Mouse (Mus musculus) neural tube, embryonic 14.5 days (tissue): ENCODE data around the gene Olfr1270. TPM values are rescaled to one million over a fixed set of nuclear protein-coding genes. Genes with fewer than 3 reads are reported as not detected.
"Not testable (repeated sequence)": the region's sequence is repeated elsewhere in the genome, so short reads cannot be mapped to it uniquely, and the experiment has no call there.

Experiments used
- ATAC-seq: fragments of 200-750 bp; cut with Nextera tagmentation; 2 replicates; pipeline ENCODE4 v1.8.0; 2017; ENCODE audit warnings: low read depth, mild to moderate bottlenecking, moderate TSS enrichment, moderate library complexity
- H3K27ac ChIP-seq: fragments of 300-500 bp; sonication (generic); 2 replicates; pipeline ENCODE4 v1.5.1; 2014; ENCODE audit warnings: low read depth, mild to moderate bottlenecking, control low read depth, low read length, moderate library complexity, mixed read lengths
- H3K27me3 ChIP-seq: fragments of 300-500 bp; sonication (generic); 2 replicates; pipeline ENCODE4 v1.6.1; 2014; ENCODE audit warnings: low read length; ENCODE audit not compliant: control insufficient read depth, insufficient read depth
- H3K36me3 ChIP-seq: fragments of 300-500 bp; sonication (generic); 2 replicates; pipeline ENCODE4 v1.6.1; 2014; ENCODE audit warnings: low read length, mixed read lengths; ENCODE audit not compliant: control insufficient read depth, insufficient read depth
- H3K4me1 ChIP-seq: fragments of 300-500 bp; sonication (generic); 2 replicates; pipeline ENCODE4 v1.6.1; 2014; ENCODE audit warnings: low read length; ENCODE audit not compliant: control insufficient read depth, insufficient read depth
- H3K4me2 ChIP-seq: fragments of 300-500 bp; sonication (generic); 2 replicates; pipeline ENCODE4 v1.6.1; 2014; ENCODE audit warnings: mild to moderate bottlenecking, low read depth, low read length, control low read depth
- H3K4me3 ChIP-seq: fragments of 300-500 bp; sonication (generic); 2 replicates; pipeline ENCODE4 v1.5.1; 2014; ENCODE audit warnings: low read depth, low read length, control low read depth, mixed read lengths
- H3K9ac ChIP-seq: fragments of 300-500 bp; sonication (generic); replicated peaks from 2 replicates; pipeline ENCODE4 v1.6.1; 2014; ENCODE audit warnings: low read depth, mild to moderate bottlenecking, control low read depth, low read length, mixed read lengths
- H3K9me3 ChIP-seq: fragments of 300-500 bp; sonication (generic); 2 replicates; pipeline ENCODE4 v1.6.1; 2016; ENCODE audit warnings: low read length; ENCODE audit not compliant: control insufficient read depth
- WGBS: fragments of 180-500 bp; shearing (Covaris S2); extraction: QIAGEN DNeasy Blood & Tissue Kit; methylation state at CpG from one replicate; pipeline ENCODE4 v1.1.7; 2014; 5-methylcytosine and 5-hydroxymethylcytosine counted together
- polyA plus RNA-seq: library from polyadenylated mRNA; unstranded; fragments of >200 nt; fragmentation: Nextera tagmentation; extraction: Ambion mirVana; gene quantifications from 2 replicates; pipeline ENCODE4 v1.2.1, GENCODE M21; 2014

Olfr1270 gene
- not detected in 2 replicates for polyA plus RNA-seq

- no peak for ATAC-seq
These were observed at the start of gene Olfr1270 for GRCm38 (mm10) chr2:90152991-90153390. Gene Olfr1270 (minus strand): TSS chr2:90153091.

GRCm38 (mm10) chr2:90199606-90200005, 46.7 kb upstream of the Olfr1270 start:
- H3K4me2 ChIP-seq, H3K4me1 ChIP-seq, H3K9me3 ChIP-seq, H3K27me3 ChIP-seq, ATAC-seq, H3K9ac ChIP-seq, H3K4me3 ChIP-seq, H3K27ac ChIP-seq, H3K36me3 ChIP-seq: not testable (repeated sequence)
- no CpG with 5 or more reads among the region's 4 CpGs for WGBS

More at GRCm38 (mm10) chr2:90152991-90153390, at the start of gene Olfr1270:
- no peak within 1 kb of the TSS for H3K9ac ChIP-seq
- H3K36me3 ChIP-seq = no peaks in the 10 kb centered on the region
- H3K4me2 ChIP-seq = no peak within 1 kb of the TSS
- no peak within 1 kb of the TSS for H3K4me3 ChIP-seq
- no peaks in the 10 kb centered on the region for H3K27me3 ChIP-seq
- no peak within 1 kb of the TSS for H3K27ac ChIP-seq
- H3K9me3 ChIP-seq = no peaks in the 10 kb centered on the region
- H3K4me1 ChIP-seq = no peaks in the 10 kb centered on the region
- 88% methylated on average over 3 of the region's 3 CpGs for WGBS

- WGBS = no CpG with 5 or more reads among the region's 6 CpGs
- not testable (repeated sequence) for ATAC-seq
These were observed 42.4 kb upstream of the Olfr1270 start for GRCm38 (mm10) chr2:90195285-90195684.

GRCm38 (mm10) chr2:90194750-90195149, 41.9 kb upstream of the Olfr1270 start:
- WGBS = no CpG with 5 or more reads among the region's 3 CpGs
- ATAC-seq = 0 out of 2 replicates have a peak, but pooled peaks have one; percentile 38

More at GRCm38 (mm10) chr2:90195285-90195684, 42.4 kb upstream of the Olfr1270 start:
- H3K9me3 ChIP-seq, H3K9ac ChIP-seq, H3K36me3 ChIP-seq, H3K27ac ChIP-seq, H3K4me1 ChIP-seq, H3K4me3 ChIP-seq, H3K27me3 ChIP-seq, H3K4me2 ChIP-seq: not testable (repeated sequence)

GRCm38 (mm10) chr2:90187082-90187481, 34.2 kb upstream of the Olfr1270 start:
- ATAC-seq, H3K9ac ChIP-seq, H3K4me2 ChIP-seq, H3K4me3 ChIP-seq, H3K9me3 ChIP-seq, H3K4me1 ChIP-seq, H3K36me3 ChIP-seq, H3K27ac ChIP-seq, H3K27me3 ChIP-seq: not testable (repeated sequence)
- WGBS = no CpG with 5 or more reads among the region's 5 CpGs

More at GRCm38 (mm10) chr2:90194750-90195149, 41.9 kb upstream of the Olfr1270 start:
- not testable (repeated sequence) for H3K4me3 ChIP-seq, H3K9ac ChIP-seq, H3K4me2 ChIP-seq, H3K4me1 ChIP-seq, H3K27me3 ChIP-seq, H3K9me3 ChIP-seq, H3K36me3 ChIP-seq, H3K27ac ChIP-seq

- H3K4me3 ChIP-seq, H3K4me1 ChIP-seq, H3K4me2 ChIP-seq, H3K27ac ChIP-seq, H3K9me3 ChIP-seq, H3K36me3 ChIP-seq, ATAC-seq, H3K9ac ChIP-seq, H3K27me3 ChIP-seq: not testable (repeated sequence)
- WGBS = no CpG with 5 or more reads among the region's 4 CpGs
These were observed 33.2 kb upstream of the Olfr1270 start for GRCm38 (mm10) chr2:90186082-90186481.

GRCm38 (mm10) chr2:90153916-90154315, 1.0 kb upstream of the Olfr1270 start:
- H3K9ac ChIP-seq = no peak overlapping the region
- H3K27me3 ChIP-seq = no peaks in the 10 kb centered on the region
- H3K4me2 ChIP-seq = no peak overlapping the region
- no peak overlapping the region for H3K27ac ChIP-seq
- H3K9me3 ChIP-seq = no peaks in the 10 kb centered on the region
- WGBS = 92% methylated on average over 9 of the region's 9 CpGs
- no peak overlapping the region for H3K4me3 ChIP-seq
- no peak for ATAC-seq
- no peaks in the 10 kb centered on the region for H3K4me1 ChIP-seq
- no peaks in the 10 kb centered on the region for H3K36me3 ChIP-seq

- Histone ChIP-seq H3K4me1 (no peaks in the 10 kb centered on the region), H3K27ac (no peak within 1 kb of the TSS), H3K9me3 (no peaks in the 10 kb centered on the region), H3K36me3 (no peaks in the 10 kb centered on the region), H3K27me3 (no peaks in the 10 kb centered on the region), H3K9ac (no peak within 1 kb of the TSS), H3K4me2 (no peak within 1 kb of the TSS), H3K4me3 (no peak within 1 kb of the TSS)
- ATAC-seq = no peak
These were observed 10.7 kb downstream of the Olfr1270 start, which contains the start of gene Olfr32 for GRCm38 (mm10) chr2:90142196-90142595. Gene Olfr32 (minus strand): TSS chr2:90142296.

- no peak for ATAC-seq
- Histone ChIP-seq H3K36me3 (no peaks in the 10 kb centered on the region), H3K27ac (no peak within 1 kb of the TSS), H3K4me1 (no peaks in the 10 kb centered on the region), H3K4me3 (no peak within 1 kb of the TSS), H3K27me3 (no peaks in the 10 kb centered on the region), H3K4me2 (no peak within 1 kb of the TSS), H3K9me3 (no peaks in the 10 kb centered on the region), H3K9ac (no peak within 1 kb of the TSS)
- 98% methylated on average over 1 of the region's 1 CpGs for WGBS
These were observed 31.6 kb downstream of the Olfr1270 start, which contains the start of gene Olfr1269 for GRCm38 (mm10) chr2:90121312-90121711. Gene Olfr1269 (minus strand): TSS chr2:90121412.
